11 mouse cellular contexts compared by ENCODE assay signal in the genomic region with DNA sequence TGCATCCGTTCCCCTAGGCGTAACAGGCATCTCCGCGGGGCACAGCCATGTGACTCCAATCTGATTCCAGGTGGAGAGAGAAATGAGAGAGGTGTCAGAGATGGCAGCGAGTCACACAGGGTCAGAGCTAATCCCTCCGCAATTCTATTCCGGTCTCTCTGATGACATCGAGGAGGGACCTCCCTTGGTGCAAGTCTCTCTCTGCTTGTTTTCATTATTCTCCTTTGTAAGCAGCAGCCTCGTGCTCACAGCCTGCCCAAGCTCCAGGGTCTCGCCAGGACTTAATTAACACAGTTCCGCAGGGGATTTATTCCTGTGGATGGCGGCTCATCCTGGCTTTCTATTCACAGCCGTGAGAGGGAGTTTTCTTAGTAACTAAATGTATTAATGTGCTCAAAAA.
DNase-seq lines count a peak whose midpoint lies in the region; ATAC-seq and TF ChIP-seq lines count a peak whose summit lies in the region.
"Had no signal": no experiment of that assay in that cellular context is flagged by ENCODE, and none has a peak within 500 bp of the region (broad histone marks: within the 10 kb centered on the region; RNA-seq: fewer than 3 reads in every experiment).

No protein-coding gene starts in this region.

- no peaks in the 10 kb centered on the region for H3K36me3 ChIP-seq in hindbrain, embryonic 13.5 days
- H3K36me3 ChIP-seq in hindbrain, embryonic 11.5 days (ENCODE audit: control insufficient read depth, insufficient read depth, low read length), result no peaks in the 10 kb centered on the region
- no peaks in the 10 kb centered on the region for H3K36me3 ChIP-seq in forebrain, embryonic 10.5 days (replicated peaks)
- H3K36me3 ChIP-seq in hindbrain, postnatal 0 days (ENCODE audit: insufficient read depth, low read length), result no peaks in the 10 kb centered on the region
- H3K36me3 ChIP-seq in neural tube, embryonic 15.5 days, result no peaks in the 10 kb centered on the region
- H3K36me3 ChIP-seq in heart, embryonic 11.5 days (ENCODE audit: control insufficient read depth, insufficient read depth, low read length), result no peaks in the 10 kb centered on the region

- no peaks in the 10 kb centered on the region; the same call in 1 of the 2 replicates for H3K27me3 ChIP-seq in hindbrain, embryonic 13.5 days
- H3K27me3 ChIP-seq in hindbrain, embryonic 11.5 days (ENCODE audit: control insufficient read depth, insufficient read depth, low read length), result no peaks in the 10 kb centered on the region
- peaks cover 26% of the 10 kb centered on the region; the same call in 1 of the 2 replicates for H3K27me3 ChIP-seq in forebrain, embryonic 10.5 days (ENCODE audit: poor library complexity, severe bottlenecking)
- no peaks in the 10 kb centered on the region for H3K27me3 ChIP-seq in hindbrain, postnatal 0 days (ENCODE audit: insufficient read depth, low read length)
- H3K27me3 ChIP-seq in neural tube, embryonic 15.5 days (replicated peaks), result 0 out of 2 replicates have a peak, but pooled peaks cover 5% of the 10 kb centered on the region
- peaks cover 11% of the 10 kb centered on the region; the same call in 1 of the 2 replicates for H3K27me3 ChIP-seq in heart, embryonic 11.5 days (ENCODE audit: control insufficient read depth, insufficient read depth, low read length)

- 11% methylated on average over 13 of the region's 13 CpGs for WGBS in hindbrain, embryonic 13.5 days
- WGBS in hindbrain, embryonic 11.5 days, result 24% methylated on average over 13 of the region's 13 CpGs
- WGBS in forebrain, embryonic 10.5 days, result 3% methylated on average over 13 of the region's 13 CpGs
- 12% methylated on average over 13 of the region's 13 CpGs for WGBS in hindbrain, postnatal 0 days
- WGBS in neural tube, embryonic 15.5 days, result 17% methylated on average over 13 of the region's 13 CpGs
- 10% methylated on average over 13 of the region's 13 CpGs for WGBS in heart, embryonic 11.5 days (ENCODE audit: insufficient replicate concordance)

- peak overlapping the region; percentile 49 for H3K27ac ChIP-seq in hindbrain, embryonic 13.5 days
- no peak overlapping the region for H3K27ac ChIP-seq in hindbrain, embryonic 11.5 days (ENCODE audit: low read depth, low read length)
- peak overlapping the region; percentile 53; the same call in 1 of the 2 replicates for H3K27ac ChIP-seq in forebrain, embryonic 10.5 days
- H3K27ac ChIP-seq in hindbrain, postnatal 0 days, result no peak overlapping the region
- H3K27ac ChIP-seq in neural tube, embryonic 15.5 days (replicated peaks), result peak overlapping the region; percentile 48; the same call in 1 of the 2 replicates
- H3K27ac ChIP-seq in heart, embryonic 11.5 days (ENCODE audit: low read depth, low read length), result no peak overlapping the region

- TF ChIP-seq CTCF in hindbrain, postnatal 0 days (IDR thresholded peaks at IDR 0.05; ENCODE audit: low read depth), result peak; percentile 23; the same call in 1 of the 2 replicates

- H3K9me3 ChIP-seq in hindbrain, embryonic 13.5 days, result no peaks in the 10 kb centered on the region
- H3K9me3 ChIP-seq in hindbrain, embryonic 11.5 days (ENCODE audit: control insufficient read depth, low read length), result no peaks in the 10 kb centered on the region
- peaks cover 5% of the 10 kb centered on the region; the same call in 1 of the 2 replicates for H3K9me3 ChIP-seq in forebrain, embryonic 10.5 days
- no peaks in the 10 kb centered on the region for H3K9me3 ChIP-seq in hindbrain, postnatal 0 days (ENCODE audit: low read length)
- H3K9me3 ChIP-seq in neural tube, embryonic 15.5 days (replicated peaks), result no peaks in the 10 kb centered on the region
- H3K9me3 ChIP-seq in heart, embryonic 11.5 days (replicated peaks; ENCODE audit: control insufficient read depth, low read length), result no peaks in the 10 kb centered on the region

- H3K4me1 ChIP-seq in hindbrain, embryonic 13.5 days (replicated peaks), result peaks cover 36% of the 10 kb centered on the region
- H3K4me1 ChIP-seq in hindbrain, embryonic 11.5 days (replicated peaks; ENCODE audit: control insufficient read depth, insufficient read depth, low read length), result no peaks in the 10 kb centered on the region
- H3K4me1 ChIP-seq in forebrain, embryonic 10.5 days, result peaks cover 24% of the 10 kb centered on the region
- H3K4me1 ChIP-seq in hindbrain, postnatal 0 days (ENCODE audit: insufficient read depth, low read length), result no peaks in the 10 kb centered on the region; the same call in 1 of the 2 replicates
- peaks cover 28% of the 10 kb centered on the region for H3K4me1 ChIP-seq in neural tube, embryonic 15.5 days
- no peaks in the 10 kb centered on the region for H3K4me1 ChIP-seq in heart, embryonic 11.5 days (ENCODE audit: control insufficient read depth, insufficient read depth, low read length)

- ATAC-seq in hindbrain, embryonic 13.5 days (ENCODE audit: low FRiP score), result no peak
- ATAC-seq in hindbrain, embryonic 11.5 days (ENCODE audit: low FRiP score), result no peak
- peak; percentile 53; the same call in 1 of the 2 replicates for ATAC-seq in hindbrain, postnatal 0 days
- 0 out of 2 replicates have a peak, but pooled peaks have one; percentile 19 for ATAC-seq in neural tube, embryonic 15.5 days (ENCODE audit: low FRiP score)
- no peak for ATAC-seq in heart, embryonic 11.5 days (replicated peaks; ENCODE audit: insufficient number of reproducible peaks, low FRiP score, low TSS enrichment)

- peak overlapping the region; percentile 26; the same call in 1 of the 2 replicates for H3K4me2 ChIP-seq in hindbrain, embryonic 13.5 days
- no peak overlapping the region for H3K4me2 ChIP-seq in hindbrain, embryonic 11.5 days (replicated peaks; ENCODE audit: low read depth, low read length)
- 0 out of 2 replicates have a peak overlapping the region, but pooled peaks have one; percentile 21 for H3K4me2 ChIP-seq in hindbrain, postnatal 0 days (ENCODE audit: low read depth, low read length)
- H3K4me2 ChIP-seq in neural tube, embryonic 15.5 days, result no peak overlapping the region
- H3K4me2 ChIP-seq in heart, embryonic 11.5 days, result no peak overlapping the region; the same call in 1 of the 2 replicates

- no peak for DNase-seq in hindbrain, embryonic 11.5 days (ENCODE audit: low spot score)
- DNase-seq in forebrain, embryonic 10.5 days (ENCODE audit: extremely low spot score, low spot score), result peak; percentile 38
- peak; percentile 63 for DNase-seq in hindbrain, postnatal 0 days (ENCODE audit: low spot score)
- DNase-seq in spleen, adult 12 weeks (ENCODE audit: low spot score), result no peak
- DNase-seq: adrenal gland, adult 2 months; heart, adult 18-20 months; liver; thymus, adult 2 months had no signal

- no peak overlapping the region for H3K4me3 ChIP-seq in hindbrain, embryonic 13.5 days
- H3K4me3 ChIP-seq in hindbrain, embryonic 11.5 days (ENCODE audit: low read depth, low read length), result no peak overlapping the region
- peak overlapping the region; percentile 24 for H3K4me3 ChIP-seq in forebrain, embryonic 10.5 days
- no peak overlapping the region for H3K4me3 ChIP-seq in hindbrain, postnatal 0 days (ENCODE audit: low read length)
- H3K4me3 ChIP-seq in neural tube, embryonic 15.5 days (replicated peaks), result no peak overlapping the region
- no peak overlapping the region for H3K4me3 ChIP-seq in heart, embryonic 11.5 days (ENCODE audit: low read depth, low read length)

- H3K9ac ChIP-seq in hindbrain, embryonic 13.5 days, result no peak overlapping the region
- H3K9ac ChIP-seq in hindbrain, embryonic 11.5 days (ENCODE audit: low read depth, low read length), result no peak overlapping the region
- no peak overlapping the region for H3K9ac ChIP-seq in hindbrain, postnatal 0 days (replicated peaks; ENCODE audit: low read length)
- no peak overlapping the region for H3K9ac ChIP-seq in neural tube, embryonic 15.5 days (replicated peaks)
- H3K9ac ChIP-seq in heart, embryonic 11.5 days (ENCODE audit: low read depth, low read length), result no peak overlapping the region

Comparison
In these comparisons a context has a peak if more than half of its experiments do, and no peak if none do; other contexts are left out.
1. ATAC-seq: peak in hindbrain, postnatal 0 days (single experiment) and neural tube, embryonic 15.5 days (single experiment); none in hindbrain, embryonic 13.5 days (single experiment), hindbrain, embryonic 11.5 days (single experiment) and heart, embryonic 11.5 days (single experiment).
2. H3K27ac ChIP-seq: peak in hindbrain, embryonic 13.5 days (single experiment), forebrain, embryonic 10.5 days (single experiment) and neural tube, embryonic 15.5 days (single experiment); none in hindbrain, embryonic 11.5 days (single experiment), hindbrain, postnatal 0 days (single experiment) and heart, embryonic 11.5 days (single experiment).
3. H3K4me2 ChIP-seq: peak in hindbrain, embryonic 13.5 days (single experiment) and hindbrain, postnatal 0 days (single experiment); none in hindbrain, embryonic 11.5 days (single experiment), neural tube, embryonic 15.5 days (single experiment) and heart, embryonic 11.5 days (single experiment).
4. DNase-seq: peak in forebrain, embryonic 10.5 days (single experiment) and hindbrain, postnatal 0 days (single experiment); none in hindbrain, embryonic 11.5 days (single experiment) and spleen, adult 12 weeks (single experiment).